Mouse (Mus musculus): ENCODE measurements around the gene Siae. TPM values are rescaled to one million over a fixed set of nuclear protein-coding genes. Genes with fewer than 3 reads are reported as not detected.

Siae gene
- total RNA-seq, 2 experiments from 2014 or later: 3.5 TPM

DNA sequence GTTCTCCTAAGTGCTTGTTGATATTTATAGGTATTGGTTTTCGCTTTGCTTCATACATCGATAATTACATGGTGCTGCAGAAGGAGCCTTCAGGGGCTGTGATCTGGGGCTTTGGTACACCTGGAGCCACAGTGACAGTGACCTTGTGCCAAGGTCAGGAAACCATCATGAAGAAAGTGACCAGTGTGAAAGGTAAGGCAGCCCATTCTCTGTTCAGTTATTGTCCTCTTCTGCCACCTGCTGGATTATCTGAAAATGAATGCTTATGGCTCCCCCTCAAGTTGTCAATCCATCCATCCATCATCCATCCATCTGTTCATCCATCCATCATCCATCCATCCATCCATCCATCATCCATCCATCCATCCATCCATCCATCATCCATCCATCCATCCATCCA, 61.3 kb downstream of the Siae start:
- intact Hi-C loops (cut with DNase I): loop anchor here (2.0 kb wide), 1 partner anchor 72 kb away; no protein-coding TSS in a partner anchor
- no peak for DNase-seq

DNA sequence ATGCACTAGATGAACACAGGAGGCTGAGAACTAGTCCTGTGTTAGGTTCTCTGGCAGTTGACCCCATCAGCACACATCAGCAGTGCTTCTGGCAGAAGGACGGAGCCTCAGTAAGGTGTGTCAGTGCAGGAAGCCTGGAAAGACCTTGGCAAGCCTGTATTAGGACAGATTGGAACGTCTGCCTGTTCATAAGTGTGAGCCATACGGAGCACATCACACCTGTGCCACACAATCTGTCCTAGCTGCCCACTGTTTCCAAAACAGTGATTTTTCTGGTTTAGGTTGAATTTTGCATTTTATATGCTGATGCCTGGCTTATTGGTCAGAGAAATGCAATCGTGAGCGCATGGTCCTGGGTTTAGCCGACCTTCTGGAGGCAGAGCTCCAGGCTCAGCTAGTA, 65.8 kb downstream of the Siae start:
- intact Hi-C loops (cut with DNase I): no loop called here
- no peak for DNase-seq

DNA sequence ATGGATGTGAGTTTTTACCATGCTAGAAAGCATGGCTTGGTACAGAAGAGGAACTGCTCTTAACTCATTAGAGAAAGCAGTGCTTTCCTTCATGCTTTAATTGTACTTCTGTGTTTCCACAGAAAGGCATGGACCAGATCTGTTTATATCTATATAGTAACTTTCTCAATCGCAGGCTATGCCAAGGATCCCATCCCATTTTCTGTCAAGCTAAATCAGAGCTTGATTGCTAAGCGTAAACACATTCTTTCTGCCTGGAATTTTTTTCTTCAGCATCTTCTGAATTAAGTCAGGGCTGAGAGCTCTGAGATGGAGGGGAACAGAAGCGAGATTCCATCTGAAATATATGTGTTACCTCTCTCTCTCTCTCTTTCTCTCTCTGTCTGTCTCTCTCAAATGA, 68.5 kb downstream of the Siae start:
- intact Hi-C loops (cut with DNase I): no loop called here
- no peak for DNase-seq

GRCm38 (mm10) chr9:37624502-37624901, 69.0 kb downstream of the Siae start:
- intact Hi-C loops (cut with DNase I): no loop called here
- no peak for DNase-seq

- DNase-seq: no peak
- intact Hi-C loops (cut with DNase I): no loop called here
Observed at GRCm38 (mm10) chr9:37625129-37625528, 69.6 kb downstream of the Siae start.

DNA sequence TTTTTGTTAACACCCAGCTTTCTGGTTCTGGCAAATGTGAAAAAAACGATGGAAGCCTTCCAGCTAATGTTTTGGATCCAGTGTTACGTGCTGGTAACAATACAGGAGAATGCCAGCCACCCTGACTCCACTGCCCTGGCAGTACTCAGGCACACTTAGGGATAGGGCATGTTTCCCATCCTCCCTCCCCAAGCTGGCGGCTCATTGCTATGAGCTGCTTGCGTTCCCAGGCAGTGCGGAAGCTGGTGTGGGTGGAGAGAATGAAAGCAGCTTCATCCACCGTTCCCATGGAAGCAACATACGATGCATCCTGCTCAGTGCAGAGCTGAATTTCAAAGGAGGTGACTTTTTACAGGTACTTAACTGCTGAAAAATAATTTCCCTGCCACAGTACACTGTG, 70.1 kb downstream of the Siae start:
- intact Hi-C loops (cut with DNase I): no loop called here
- DNase-seq: no peak

DNA sequence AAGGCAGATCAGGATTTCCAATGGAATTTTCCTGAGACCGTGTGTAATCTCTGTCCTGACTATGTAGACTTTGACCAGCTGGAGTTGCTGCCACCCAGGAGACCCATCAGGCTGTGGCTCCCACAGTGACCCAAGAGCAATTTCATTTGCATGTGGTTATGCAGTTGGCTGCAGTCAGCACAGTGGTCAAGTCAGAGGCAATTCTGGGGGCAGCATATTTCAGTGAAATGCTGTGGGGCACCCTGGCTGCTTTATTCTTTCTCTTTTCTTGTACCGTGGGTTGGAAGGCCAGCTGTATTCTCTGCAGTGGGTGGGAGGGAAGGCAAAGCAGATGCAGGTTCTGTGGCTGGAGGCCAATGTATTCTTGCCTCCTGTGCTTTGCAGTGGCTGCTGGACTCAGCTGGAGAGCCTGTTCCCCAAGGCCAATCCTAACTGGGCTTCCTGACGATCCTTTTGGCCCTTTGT, 70.6 kb downstream of the Siae start:
- intact Hi-C loops (cut with DNase I): no loop called here
- no peak for DNase-seq

DNA sequence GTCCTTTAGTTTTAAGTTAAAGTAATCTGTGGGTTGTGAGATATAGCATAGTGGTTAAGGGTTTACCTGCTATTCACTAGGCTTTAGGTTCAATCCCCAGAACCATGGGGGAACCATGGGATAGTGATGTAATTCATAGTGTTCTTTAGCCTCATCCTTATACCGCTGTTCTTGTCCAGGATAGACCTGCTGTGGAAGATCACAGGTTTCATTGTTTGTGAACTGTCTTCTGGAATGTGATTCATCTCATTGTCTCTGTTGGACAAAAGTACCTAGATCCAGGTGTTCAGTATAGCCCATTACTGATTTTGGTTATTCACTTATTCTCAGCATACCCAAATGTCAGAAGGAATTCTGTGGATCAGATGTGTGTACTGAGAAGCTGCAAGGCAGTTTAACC, 71.8 kb downstream of the Siae start:
- DNase-seq: no peak
- intact Hi-C loops (cut with DNase I): no loop called here

DNA sequence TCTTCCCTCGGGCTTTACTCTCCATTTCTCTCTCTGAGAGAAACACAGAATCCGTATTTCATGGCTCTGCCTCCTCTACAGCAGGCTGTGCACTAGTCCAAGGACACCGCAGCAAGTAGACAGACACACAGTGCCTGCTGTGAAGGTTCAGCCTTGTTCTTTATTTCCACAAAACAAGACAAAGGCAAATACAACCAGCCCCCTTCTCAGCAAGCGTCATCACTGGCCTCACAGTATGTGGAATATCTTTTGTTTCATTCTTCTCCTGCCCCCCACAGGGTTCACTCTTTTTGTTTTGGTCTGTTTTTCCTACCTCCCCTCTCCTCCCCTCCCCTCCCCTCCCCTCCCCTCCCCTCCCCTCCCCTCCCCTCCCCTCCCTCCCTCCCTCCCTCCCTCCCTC, 73.1 kb downstream of the Siae start:
- no peak for DNase-seq
- intact Hi-C loops (cut with DNase I): no loop called here

- DNase-seq: no peak
- intact Hi-C loops (cut with DNase I): no loop called here
Observed at GRCm38 (mm10) chr9:37629941-37630340, 74.4 kb downstream of the Siae start.

DNA sequence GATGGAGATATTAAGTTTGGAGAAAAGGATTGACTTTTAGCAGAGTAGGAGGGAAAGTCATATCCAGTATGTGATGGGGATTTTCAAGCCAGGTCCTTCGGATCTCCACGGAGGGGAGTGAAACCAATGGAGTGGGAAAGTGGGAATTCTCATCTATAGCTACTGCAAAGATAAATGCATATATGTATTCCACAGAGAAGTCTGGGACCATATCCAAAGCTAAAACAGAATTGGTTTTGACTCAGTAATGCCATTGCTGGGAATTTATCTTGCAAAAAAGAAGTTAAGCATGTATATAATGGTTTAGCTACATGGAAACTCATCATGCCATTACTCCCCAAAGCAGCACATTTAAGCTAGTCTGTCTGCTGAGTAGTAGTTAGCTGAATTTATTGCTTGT, 76.8 kb downstream of the Siae start:
- intact Hi-C loops (cut with DNase I): no loop called here

DNA sequence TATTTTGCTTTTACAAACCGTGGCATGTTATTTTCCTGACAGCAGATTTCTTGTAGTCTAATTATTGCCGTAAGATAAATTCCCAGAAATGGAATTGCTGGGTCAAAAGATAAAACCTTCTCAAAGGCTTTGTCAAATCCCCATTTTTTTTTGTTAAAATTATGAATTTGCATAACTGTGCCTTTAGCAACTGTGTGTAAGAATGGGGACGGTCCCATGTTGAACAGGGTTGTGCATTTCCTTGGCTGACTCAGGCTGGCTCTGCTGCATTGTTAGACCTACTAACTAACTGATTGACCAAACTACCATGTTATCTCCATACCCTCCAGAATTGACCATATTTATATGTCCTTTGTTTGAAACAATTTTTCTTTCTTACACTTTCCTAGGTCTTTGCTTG, 78.8 kb downstream of the Siae start:
- DNase-seq: no peak
- intact Hi-C loops (cut with DNase I): no loop called here

More for the DNA sequence above, 76.8 kb downstream of the Siae start:
- no peak for DNase-seq

- no peak for DNase-seq
- intact Hi-C loops (cut with DNase I): loop anchor here (1.0 kb wide), 1 partner anchor 174 kb away; no protein-coding TSS in a partner anchor
Observed at GRCm38 (mm10) chr9:37636335-37636734, 80.8 kb downstream of the Siae start.

GRCm38 (mm10) chr9:37636800-37637542, 81.5 kb downstream of the Siae start:
- DNase-seq: no peak
- intact Hi-C loops (cut with DNase I): loop anchor here (1.0 kb wide), 1 partner anchor 175 kb away; no protein-coding TSS in a partner anchor

DNA sequence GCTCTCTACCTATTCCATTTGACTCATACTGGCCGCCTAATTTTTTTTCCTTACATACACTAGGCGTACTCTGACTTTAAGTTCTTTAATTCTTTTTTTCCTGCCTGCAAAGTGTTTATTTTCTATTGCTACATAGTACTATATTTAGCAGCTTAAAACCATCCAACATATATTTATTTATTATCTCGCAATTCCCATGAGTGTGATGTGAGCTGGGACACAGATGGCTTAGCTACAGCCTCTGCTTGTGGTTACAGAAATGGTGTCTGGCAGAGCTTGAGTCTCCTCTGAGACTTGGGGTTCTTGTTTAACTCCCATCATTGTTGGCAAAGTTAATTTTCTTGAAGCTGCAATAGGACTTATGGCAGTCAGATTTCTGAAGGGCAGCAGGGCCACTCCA, 83.2 kb downstream of the Siae start:
- intact Hi-C loops (cut with DNase I): no loop called here
- DNase-seq: no peak

DNA sequence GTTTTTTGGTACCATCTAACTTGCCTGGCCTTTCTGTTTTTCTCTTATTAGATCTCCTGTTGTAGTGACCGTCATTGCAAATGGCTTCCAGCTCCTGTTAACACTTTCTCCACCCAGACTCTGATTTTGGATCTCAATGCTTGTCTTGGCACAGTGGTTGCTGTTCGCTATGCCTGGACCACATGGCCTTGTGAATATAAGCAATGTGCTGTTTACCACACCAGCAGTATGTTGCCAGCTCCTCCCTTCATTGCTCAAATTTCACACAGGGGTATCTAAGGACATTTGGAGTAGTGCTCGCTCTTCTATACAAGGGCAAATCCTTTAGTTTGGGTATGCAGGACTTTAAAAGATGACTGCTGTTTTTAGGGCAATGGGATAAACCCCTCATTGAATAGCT, 90.7 kb downstream of the Siae start:
- no peak for DNase-seq

GRCm38 (mm10) chr9:37650639-37651038, 95.1 kb downstream of the Siae start:
- no peak for DNase-seq
- intact Hi-C loops (cut with DNase I): no loop called here

More for the DNA sequence above, 90.7 kb downstream of the Siae start:
- intact Hi-C loops (cut with DNase I): no loop called here

DNA sequence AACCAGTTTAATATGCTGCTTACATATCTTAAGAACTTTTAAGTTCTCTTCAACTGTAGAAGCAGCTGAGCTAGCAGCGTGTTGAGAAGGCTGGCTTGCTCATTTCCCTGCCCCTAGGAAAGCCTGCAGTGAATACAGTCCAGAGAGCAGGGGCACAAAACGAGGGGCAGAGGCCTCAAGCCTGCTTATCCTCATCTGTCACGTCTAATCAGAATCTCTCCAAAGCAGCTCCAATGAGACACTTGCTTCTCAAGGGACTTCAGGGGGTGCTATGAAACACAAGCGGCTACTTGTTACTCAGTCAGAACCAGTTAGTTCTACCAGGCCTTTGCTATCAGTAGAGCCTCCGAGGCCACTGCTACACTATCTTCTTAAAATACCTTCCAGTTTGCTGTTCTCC, 98.3 kb downstream of the Siae start:
- intact Hi-C loops (cut with DNase I): no loop called here
- no peak for DNase-seq

GRCm38 (mm10) chr9:37655961-37656360, 100.5 kb downstream of the Siae start:
- no peak for DNase-seq
- intact Hi-C loops (cut with DNase I): no loop called here

DNA sequence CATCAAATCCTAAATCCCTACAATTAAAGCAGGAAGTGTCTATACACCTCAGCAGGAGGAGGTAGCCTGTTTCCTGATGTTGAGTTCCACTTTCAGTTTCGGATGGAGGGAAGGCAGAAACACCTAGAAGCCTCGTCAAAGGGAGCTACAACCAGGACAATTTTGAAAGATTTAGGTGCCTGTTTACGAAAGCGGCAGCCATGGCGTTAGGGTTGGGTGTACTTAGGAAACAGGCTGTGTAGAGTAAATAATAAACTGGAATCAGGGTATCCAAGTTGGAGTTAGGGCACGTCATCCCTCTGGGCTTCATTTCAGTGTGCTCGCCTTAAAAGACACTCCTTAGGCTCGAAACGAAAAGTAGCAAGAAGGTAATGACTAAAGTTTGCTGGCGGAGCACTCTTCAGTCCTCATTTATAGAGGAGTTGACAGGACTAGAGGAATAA, 101.0 kb downstream of the Siae start:
- intact Hi-C loops (cut with DNase I): no loop called here
- DNase-seq: no peak

- intact Hi-C loops (cut with DNase I): no loop called here
Observed at GRCm38 (mm10) chr9:37656931-37657481, 101.5 kb downstream of the Siae start, which contains the start of gene Tbrg1. Gene Tbrg1 (minus strand): TSS chr9:37657312.

DNA sequence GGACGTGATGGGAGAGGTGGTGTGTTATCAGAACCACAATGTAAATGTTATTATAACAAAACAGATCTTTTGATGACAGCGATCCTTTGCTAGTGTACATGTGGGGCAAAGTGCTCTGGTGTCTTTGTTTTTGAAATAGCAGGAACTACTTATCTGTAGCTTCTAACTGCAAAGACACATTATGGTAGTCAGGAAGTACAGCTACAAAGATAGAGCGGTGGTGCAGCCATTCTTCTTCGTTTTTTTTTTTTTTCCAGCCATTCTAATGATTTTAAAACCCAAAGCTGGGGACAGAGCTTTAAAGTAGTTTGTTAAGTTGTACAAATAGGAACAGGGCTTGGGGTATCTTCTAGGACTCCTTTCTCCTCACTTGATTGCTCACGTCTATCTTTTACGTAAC, 103.9 kb downstream of the Siae start:
- intact Hi-C loops (cut with DNase I): no loop called here

More at GRCm38 (mm10) chr9:37656931-37657481, 101.5 kb downstream of the Siae start, which contains the start of gene Tbrg1:
- peak; percentile 73 to 80 for DNase-seq

More for the DNA sequence above, 103.9 kb downstream of the Siae start:
- no peak for DNase-seq

Measured in gastrocnemius, postnatal 36 days (tissue).